Mouse (Mus musculus) granulocyte monocyte progenitor cell, adult 5-6 weeks (primary cell): Measurements from ENCODE around the gene Zfp599. TPM values are rescaled to one million over a fixed set of nuclear protein-coding genes. Genes with fewer than 3 reads are reported as not detected.

Experiments used
- ATAC-seq: replicated peaks from 2 replicates; pipeline ENCODE4 v1.8.0; 2016; ENCODE audit warnings: mild to moderate bottlenecking, moderate TSS enrichment, inconsistent platforms; ENCODE audit not compliant: poor library complexity, severe bottlenecking
- total RNA-seq, 2 experiments: library from RNA; stranded (forward) in 1 of 2; stranded (reverse) in 1 of 2; fragments of 200-712, 200-1000 nt in 1 of 2; fragments of >200 nt in 1 of 2; fragmentation: Nextera tagmentation in 1 of 2; gene quantifications; 2 replicates each; pipeline ENCODE4 v1.2.3; 2014 to 2017

Gene Zfp599
- total RNA-seq, 2 experiments from 2014 or later, result 1.3 to 8.9 TPM

- ATAC-seq, result peak; percentile 49
Measured at GRCm38 (mm10) chr9:22224536-22225503, 34.9 kb downstream of the Zfp599 start.

GRCm38 (mm10) chr9:22224066-22224465 is 35.6 kb downstream of the Zfp599 start:
- ATAC-seq, result no peak

- ATAC-seq, result no peak
Measured at GRCm38 (mm10) chr9:22217858-22218493, 41.7 kb downstream of the Zfp599 start.

DNA sequence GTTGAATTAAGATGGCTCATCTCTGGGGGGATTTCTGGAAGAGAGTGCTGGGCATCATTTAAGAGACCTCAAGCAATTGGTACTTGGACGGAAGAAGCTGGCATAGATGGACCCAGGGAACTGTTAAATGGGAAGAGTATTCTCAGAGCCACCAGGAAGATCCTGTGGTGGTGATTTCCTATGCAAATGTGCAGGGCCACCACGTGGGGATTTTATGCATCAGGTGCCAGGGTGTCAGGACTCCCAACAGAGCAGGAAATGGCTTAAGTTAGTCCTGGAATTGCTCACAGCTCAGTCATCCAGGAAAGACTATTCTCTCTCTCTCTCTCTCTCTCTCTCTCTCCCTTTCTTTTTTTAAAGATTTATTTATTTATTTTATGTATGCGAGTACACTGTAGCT is 43.0 kb downstream of the Zfp599 start:
- ATAC-seq, result no peak

DNA sequence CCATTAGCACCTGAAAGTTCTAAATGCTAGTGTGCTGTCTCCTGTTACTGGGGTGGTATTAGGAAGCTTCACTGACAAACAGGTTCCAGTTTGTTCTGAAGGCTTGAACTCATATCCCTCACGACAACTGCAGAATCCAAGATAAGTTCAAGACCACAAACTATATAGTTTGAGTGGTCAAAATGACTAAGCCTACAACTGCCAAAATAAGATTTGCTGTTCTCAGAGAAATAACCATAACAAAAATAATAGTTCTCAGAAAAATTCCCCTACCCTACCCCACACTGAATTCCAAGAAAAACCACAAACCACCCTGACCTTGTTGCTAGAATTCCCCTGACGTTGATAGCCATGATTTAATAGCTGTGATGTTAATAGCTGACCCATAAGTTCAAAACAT is 45.1 kb downstream of the Zfp599 start:
- no peak for ATAC-seq

- ATAC-seq, result no peak
Measured at GRCm38 (mm10) chr9:22213785-22214194, 45.9 kb downstream of the Zfp599 start.

Other genes with a start within 250 kb of the Zfp599 start
- gene Elavl3, start 207.9 kb downstream of the Zfp599 start, total RNA-seq (2014; fragmentation: Nextera tagmentation), result not detected in 2 replicates
- gene Elavl3, start 207.9 kb downstream of the Zfp599 start, total RNA-seq (2017), result 0.31 TPM in 1 of 2 replicates, not detected in the other
- not detected in 2 replicates for gene Gm49318, start 188.6 kb downstream of the Zfp599 start, total RNA-seq (2014; fragmentation: Nextera tagmentation)
- not detected in 2 replicates for gene Gm49318, start 188.6 kb downstream of the Zfp599 start, total RNA-seq (2017)
- 6.2 and 8.7 TPM in 2 replicates for gene Zfp653, start 188.5 kb downstream of the Zfp599 start, total RNA-seq (2014; fragmentation: Nextera tagmentation)
- 5.8 and 9.3 TPM in 2 replicates for gene Zfp653, start 188.5 kb downstream of the Zfp599 start, total RNA-seq (2017)
- 21.1 and 29.5 TPM in 2 replicates for gene Ecsit, start 174.5 kb downstream of the Zfp599 start, total RNA-seq (2014; fragmentation: Nextera tagmentation)
- gene Ecsit, start 174.5 kb downstream of the Zfp599 start, total RNA-seq (2017), result 28.2 and 30.3 TPM in 2 replicates
- gene Cnn1, start 160.7 kb downstream of the Zfp599 start, total RNA-seq (2014; fragmentation: Nextera tagmentation), result not detected in 2 replicates
- gene Cnn1, start 160.7 kb downstream of the Zfp599 start, total RNA-seq (2017), result not detected in 2 replicates
- gene Elof1, start 142.7 kb downstream of the Zfp599 start, total RNA-seq (2014; fragmentation: Nextera tagmentation), result 93.9 and 132 TPM in 2 replicates
- 47.3 and 56.3 TPM in 2 replicates for gene Elof1, start 142.7 kb downstream of the Zfp599 start, total RNA-seq (2017)
- gene Acp5, start 124.2 kb downstream of the Zfp599 start, total RNA-seq (2014; fragmentation: Nextera tagmentation), result 3.9 and 4.7 TPM in 2 replicates
- gene Acp5, start 124.2 kb downstream of the Zfp599 start, total RNA-seq (2017), result 1.6 and 4.6 TPM in 2 replicates
- gene Pigyl, start 103.0 kb downstream of the Zfp599 start, total RNA-seq (2014; fragmentation: Nextera tagmentation), result 17.3 and 28.7 TPM in 2 replicates
- 26.6 and 29.3 TPM in 2 replicates for gene Pigyl, start 103.0 kb downstream of the Zfp599 start, total RNA-seq (2017)
- not detected in 2 replicates for gene Zfp872, start 71.8 kb downstream of the Zfp599 start, total RNA-seq (2014; fragmentation: Nextera tagmentation)
- not detected in 2 replicates for gene Zfp872, start 71.8 kb downstream of the Zfp599 start, total RNA-seq (2017)
- 50.6 and 54.9 TPM in 2 replicates for gene Zfp809, start 34.2 kb downstream of the Zfp599 start, total RNA-seq (2014; fragmentation: Nextera tagmentation)
- gene Zfp809, start 34.2 kb downstream of the Zfp599 start, total RNA-seq (2017), result 20.4 and 27.2 TPM in 2 replicates
- 10.4 and 17.4 TPM in 2 replicates for gene Zfp810, start 47.8 kb upstream of the Zfp599 start, total RNA-seq (2014; fragmentation: Nextera tagmentation)
- 9.4 and 16.3 TPM in 2 replicates for gene Zfp810, start 47.8 kb upstream of the Zfp599 start, total RNA-seq (2017)
- gene Anln, start 129.3 kb upstream of the Zfp599 start, total RNA-seq (2014; fragmentation: Nextera tagmentation), result 40.1 and 40.4 TPM in 2 replicates
- gene Anln, start 129.3 kb upstream of the Zfp599 start, total RNA-seq (2017), result 55.3 and 59.9 TPM in 2 replicates
- 2.1 TPM in 1 of 2 replicates, not detected in the other for gene 9530077C05Rik, start 151.6 kb upstream of the Zfp599 start, total RNA-seq (2014; fragmentation: Nextera tagmentation)
- 2.0 and 2.1 TPM in 2 replicates for gene 9530077C05Rik, start 151.6 kb upstream of the Zfp599 start, total RNA-seq (2017)
- gene Gm17545, start 194.4 kb upstream of the Zfp599 start, total RNA-seq (2014; fragmentation: Nextera tagmentation), result not detected in 2 replicates
- gene Gm17545, start 194.4 kb upstream of the Zfp599 start, total RNA-seq (2017), result not detected in 2 replicates
- gene Rp9, start 209.8 kb upstream of the Zfp599 start, total RNA-seq (2014; fragmentation: Nextera tagmentation), result 80.0 and 88.0 TPM in 2 replicates
- gene Rp9, start 209.8 kb upstream of the Zfp599 start, total RNA-seq (2017), result 164 and 168 TPM in 2 replicates
- 10.9 and 20.5 TPM in 2 replicates for gene Bbs9, start 215.8 kb upstream of the Zfp599 start, total RNA-seq (2014; fragmentation: Nextera tagmentation)
- gene Bbs9, start 215.8 kb upstream of the Zfp599 start, total RNA-seq (2017), result 14.8 and 18.4 TPM in 2 replicates